Mouse (Mus musculus): ENCODE measurements around the gene Igsf21. TPM values are rescaled to one million over a fixed set of nuclear protein-coding genes. Genes with fewer than 3 reads are reported as not detected.

Igsf21 gene
- 175 and 176 TPM in 2 replicates for total RNA-seq (2014; rRNA removed)
- 125 and 127 TPM in 2 replicates for polyA plus RNA-seq (2015; fragmentation: Nextera tagmentation; extraction: Ambion mirVana)

- Histone ChIP-seq H3K4me1 (ENCODE audit: insufficient read depth, low read length) (peaks cover 11% of the 10 kb centered on the region), H3K4me2 (ENCODE audit: low read depth, low read length) (peak within 1 kb of the TSS; percentile 72), H3K9ac (replicated peaks; ENCODE audit: low read length) (peak within 1 kb of the TSS; percentile 83), H3K27ac (peak within 1 kb of the TSS; percentile 87), H3K36me3 (ENCODE audit: insufficient read depth, low read length) (no peaks in the 10 kb centered on the region), H3K4me3 (ENCODE audit: low read length) (peak within 1 kb of the TSS; percentile 74), H3K9me3 (ENCODE audit: low read length) (no peaks in the 10 kb centered on the region), H3K27me3 (ENCODE audit: insufficient read depth, low read length) (no peaks in the 10 kb centered on the region; the same call in none of the 2 replicates)
- DNase-seq (ENCODE audit: low spot score) (peak; percentile 82), ATAC-seq (peak; percentile 69)
- no peak for TF ChIP-seq CTCF (IDR thresholded peaks at IDR 0.05; ENCODE audit: low read depth)
- WGBS = under 1% methylated on average over 68 of the region's 90 CpGs
Observed at GRCm38 (mm10) chr4:140246180-140247005, at the start of gene Igsf21. TSS of gene Igsf21 (minus strand) at chr4:140246784.

- no peak overlapping the region for H3K4me2 ChIP-seq (ENCODE audit: low read depth, low read length)
- peak; percentile 52 for TF ChIP-seq CTCF (IDR thresholded peaks at IDR 0.05; ENCODE audit: low read depth)
- H3K9me3 ChIP-seq (ENCODE audit: low read length) = no peaks in the 10 kb centered on the region
- H3K27me3 ChIP-seq (ENCODE audit: insufficient read depth, low read length) = no peaks in the 10 kb centered on the region
- no peak overlapping the region for H3K4me3 ChIP-seq (ENCODE audit: low read length)
- peaks cover 6% of the 10 kb centered on the region; the same call in 1 of the 2 replicates for H3K4me1 ChIP-seq (ENCODE audit: insufficient read depth, low read length)
- peak overlapping the region; percentile 64 for H3K27ac ChIP-seq
- ATAC-seq = peak; percentile 88
- no peak overlapping the region for H3K9ac ChIP-seq (replicated peaks; ENCODE audit: low read length)
- WGBS = 43% methylated on average over 5 of the region's 5 CpGs
- peak; percentile 80 for DNase-seq (ENCODE audit: low spot score)
- no peaks in the 10 kb centered on the region for H3K36me3 ChIP-seq (ENCODE audit: insufficient read depth, low read length)
Observed at GRCm38 (mm10) chr4:140285726-140286316, 39.2 kb upstream of the Igsf21 start.

- ATAC-seq = no peak
Observed at GRCm38 (mm10) chr4:140283398-140283797, 36.8 kb upstream of the Igsf21 start.

DNA sequence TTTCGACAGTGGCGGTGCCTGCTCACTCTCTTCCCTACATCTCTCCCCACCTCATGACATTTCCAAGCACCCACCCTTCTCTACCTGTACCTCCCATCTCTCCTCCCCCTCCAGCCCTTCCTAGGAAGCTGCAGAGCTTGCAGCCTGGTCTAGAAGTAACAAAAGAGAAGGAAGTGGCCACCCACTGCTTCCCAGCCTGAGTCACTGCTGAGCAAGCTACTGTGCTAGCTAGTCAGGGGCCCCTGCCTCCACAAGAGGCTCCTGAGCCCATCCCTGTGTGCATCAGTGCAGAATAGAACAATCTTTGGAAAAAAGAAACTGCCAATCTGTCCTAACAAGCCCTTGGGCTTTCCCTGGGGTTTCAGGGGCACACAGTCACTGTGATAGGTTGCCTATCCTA lies 31.7 kb upstream of the Igsf21 start:
- H3K36me3 ChIP-seq (ENCODE audit: insufficient read depth, low read length) = no peaks in the 10 kb centered on the region
- DNase-seq (ENCODE audit: low spot score) (no peak), ATAC-seq (no peak)
- no peaks in the 10 kb centered on the region for H3K9me3 ChIP-seq (ENCODE audit: low read length)
- 90% methylated on average over 2 of the region's 2 CpGs for WGBS
- H3K27ac ChIP-seq = no peak overlapping the region
- no peak overlapping the region for H3K4me2 ChIP-seq (ENCODE audit: low read depth, low read length)
- H3K4me1 ChIP-seq (ENCODE audit: insufficient read depth, low read length) = no peaks in the 10 kb centered on the region
- no peak for TF ChIP-seq CTCF (IDR thresholded peaks at IDR 0.05; ENCODE audit: low read depth)
- no peak overlapping the region for H3K4me3 ChIP-seq (ENCODE audit: low read length)
- H3K27me3 ChIP-seq (ENCODE audit: insufficient read depth, low read length) = no peaks in the 10 kb centered on the region
- H3K9ac ChIP-seq (replicated peaks; ENCODE audit: low read length) = no peak overlapping the region

More at GRCm38 (mm10) chr4:140283398-140283797, 36.8 kb upstream of the Igsf21 start:
- Histone ChIP-seq H3K4me2 (ENCODE audit: low read depth, low read length) (no peak overlapping the region), H3K36me3 (ENCODE audit: insufficient read depth, low read length) (no peaks in the 10 kb centered on the region), H3K27ac (no peak overlapping the region), H3K9ac (replicated peaks; ENCODE audit: low read length) (no peak overlapping the region), H3K27me3 (ENCODE audit: insufficient read depth, low read length) (no peaks in the 10 kb centered on the region), H3K4me1 (ENCODE audit: insufficient read depth, low read length) (peaks cover 6% of the 10 kb centered on the region; the same call in 1 of the 2 replicates), H3K9me3 (ENCODE audit: low read length) (no peaks in the 10 kb centered on the region), H3K4me3 (ENCODE audit: low read length) (no peak overlapping the region)
- 33% methylated on average over 2 of the region's 2 CpGs for WGBS
- TF ChIP-seq CTCF (IDR thresholded peaks at IDR 0.05; ENCODE audit: low read depth) = no peak
- DNase-seq (ENCODE audit: low spot score) = peak; percentile 55

- Histone ChIP-seq H3K4me3 (ENCODE audit: low read length) (no peak overlapping the region), H3K4me2 (ENCODE audit: low read depth, low read length) (no peak overlapping the region), H3K4me1 (ENCODE audit: insufficient read depth, low read length) (peaks cover 7% of the 10 kb centered on the region), H3K27ac (no peak overlapping the region), H3K36me3 (ENCODE audit: insufficient read depth, low read length) (no peaks in the 10 kb centered on the region), H3K9ac (replicated peaks; ENCODE audit: low read length) (no peak overlapping the region), H3K27me3 (ENCODE audit: insufficient read depth, low read length) (no peaks in the 10 kb centered on the region), H3K9me3 (ENCODE audit: low read length) (no peaks in the 10 kb centered on the region)
- ATAC-seq = no peak
- DNase-seq (ENCODE audit: low spot score) = no peak
- 71% methylated on average over 5 of the region's 5 CpGs for WGBS
- no peak for TF ChIP-seq CTCF (IDR thresholded peaks at IDR 0.05; ENCODE audit: low read depth)
Observed at GRCm38 (mm10) chr4:140271913-140272312, 25.3 kb upstream of the Igsf21 start.

DNA sequence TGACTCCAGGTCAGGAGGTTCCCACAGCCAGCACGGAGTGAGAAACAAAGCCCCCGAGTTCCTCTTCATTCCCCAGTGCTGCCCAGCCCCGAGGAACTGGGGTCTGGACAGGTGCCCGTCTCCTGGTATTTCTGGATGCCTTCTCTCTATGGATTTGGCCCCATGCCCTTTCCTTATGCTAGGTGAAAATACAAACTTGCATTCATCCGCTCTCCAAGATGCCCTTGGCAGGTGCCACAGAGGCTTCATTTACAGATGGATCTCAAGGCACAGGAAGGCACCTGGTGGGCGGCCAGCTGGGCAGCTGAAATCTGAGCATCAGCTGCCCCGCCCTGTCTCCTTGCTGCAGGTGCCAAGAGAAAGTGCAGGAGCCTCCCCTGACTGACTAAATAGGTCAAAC lies 23.9 kb upstream of the Igsf21 start:
- Histone ChIP-seq H3K9ac (replicated peaks; ENCODE audit: low read length) (no peak overlapping the region), H3K4me1 (ENCODE audit: insufficient read depth, low read length) (peaks cover 7% of the 10 kb centered on the region), H3K9me3 (ENCODE audit: low read length) (0 out of 2 replicates have a peak, but pooled peaks cover 2% of the 10 kb centered on the region), H3K36me3 (ENCODE audit: insufficient read depth, low read length) (no peaks in the 10 kb centered on the region), H3K27ac (peak overlapping the region; percentile 27; the same call in 1 of the 2 replicates), H3K27me3 (ENCODE audit: insufficient read depth, low read length) (no peaks in the 10 kb centered on the region), H3K4me3 (ENCODE audit: low read length) (no peak overlapping the region), H3K4me2 (ENCODE audit: low read depth, low read length) (no peak overlapping the region)
- ATAC-seq (no peak), DNase-seq (ENCODE audit: low spot score) (peak; percentile 53)
- TF ChIP-seq CTCF (IDR thresholded peaks at IDR 0.05; ENCODE audit: low read depth) = no peak
- 43% methylated on average over 7 of the region's 7 CpGs for WGBS

Measured in hindbrain, postnatal 0 days (tissue).